Mouse (Mus musculus) midbrain, postnatal 0 days (tissue): Measurements from ENCODE around the gene Nop2. TPM values are rescaled to one million over a fixed set of nuclear protein-coding genes. Genes with fewer than 3 reads are reported as not detected.

Source experiments
- ATAC-seq: fragments of 200-750 bp; cut with Nextera tagmentation; 2 replicates; pipeline ENCODE4 v1.8.0; 2017; ENCODE audit warnings: moderate number of reproducible peaks, mild to moderate bottlenecking, moderate TSS enrichment, moderate library complexity; ENCODE audit not compliant: low FRiP score
- DNase-seq: peaks from one replicate; pipeline ENCODE4 v3.0.0-alpha.2; 2015; ENCODE audit warnings: low spot score
- H3K27ac ChIP-seq: fragments of 300-500 bp; sonication (generic); 2 replicates; pipeline ENCODE4 v1.5.1; 2014; ENCODE audit warnings: low read depth, mild to moderate bottlenecking, low read length, mixed read lengths
- H3K27me3 ChIP-seq: fragments of 300-500 bp; sonication (generic); 2 replicates; pipeline ENCODE4 v1.6.1; 2014; ENCODE audit warnings: low read length, control low read depth, mixed read lengths; ENCODE audit not compliant: insufficient read depth
- H3K36me3 ChIP-seq: fragments of 300-500 bp; sonication (generic); 2 replicates; pipeline ENCODE4 v1.6.1; 2014; ENCODE audit warnings: low read length, control low read depth, mixed read lengths; ENCODE audit not compliant: insufficient read depth
- H3K4me1 ChIP-seq: fragments of 300-500 bp; sonication (generic); 2 replicates; pipeline ENCODE4 v1.6.1; 2014; ENCODE audit warnings: mild to moderate bottlenecking, control low read depth, antibody characterized with exemption, low read length, mixed read lengths; ENCODE audit not compliant: insufficient read depth
- H3K4me2 ChIP-seq: fragments of 300-500 bp; sonication (generic); 2 replicates; pipeline ENCODE4 v1.6.1; 2014; ENCODE audit warnings: low read depth, mild to moderate bottlenecking, low read length, mixed read lengths; ENCODE audit not compliant: poor library complexity, severe bottlenecking
- H3K4me3 ChIP-seq: fragments of 300-500 bp; sonication (generic); 2 replicates; pipeline ENCODE4 v1.5.1; 2014; ENCODE audit warnings: low read depth, mild to moderate bottlenecking, low read length, moderate library complexity
- H3K9ac ChIP-seq: fragments of 300-500 bp; sonication (generic); replicated peaks from 2 replicates; pipeline ENCODE4 v1.6.1; 2014; ENCODE audit warnings: mild to moderate bottlenecking, low read length, moderate library complexity, mixed read lengths; ENCODE audit not compliant: poor library complexity, severe bottlenecking
- H3K9me3 ChIP-seq: fragments of 300-500 bp; sonication (generic); 2 replicates; pipeline ENCODE4 v1.6.1; 2016; ENCODE audit warnings: low read length, control low read depth
- CTCF ChIP-seq: IDR thresholded peaks from 2 replicates; pipeline ENCODE4 v1.5.1; 2016; ENCODE audit warnings: antibody characterized with exemption, mild to moderate bottlenecking
- WGBS: fragments of 180-500 bp; shearing (Covaris S2); extraction: QIAGEN DNeasy Blood & Tissue Kit; methylation state at CpG from one replicate; pipeline ENCODE4 v1.1.7; 2014; 5-methylcytosine and 5-hydroxymethylcytosine counted together
- polyA plus RNA-seq: library from polyadenylated mRNA; unstranded; fragments of >200 nt; fragmentation: Nextera tagmentation; extraction: Ambion mirVana; gene quantifications from 2 replicates; pipeline ENCODE4 v1.2.1, GENCODE M21; 2015
- total RNA-seq: library from RNA; depleted of rRNA; stranded (reverse); fragments of >200 nt; gene quantifications from 2 replicates; pipeline ENCODE4 v1.2.3, GENCODE M21; 2014

Nop2 gene
- total and polyA plus RNA-seq, 2 experiments from 2014 or later = 34.5 to 41.4 TPM

DNA sequence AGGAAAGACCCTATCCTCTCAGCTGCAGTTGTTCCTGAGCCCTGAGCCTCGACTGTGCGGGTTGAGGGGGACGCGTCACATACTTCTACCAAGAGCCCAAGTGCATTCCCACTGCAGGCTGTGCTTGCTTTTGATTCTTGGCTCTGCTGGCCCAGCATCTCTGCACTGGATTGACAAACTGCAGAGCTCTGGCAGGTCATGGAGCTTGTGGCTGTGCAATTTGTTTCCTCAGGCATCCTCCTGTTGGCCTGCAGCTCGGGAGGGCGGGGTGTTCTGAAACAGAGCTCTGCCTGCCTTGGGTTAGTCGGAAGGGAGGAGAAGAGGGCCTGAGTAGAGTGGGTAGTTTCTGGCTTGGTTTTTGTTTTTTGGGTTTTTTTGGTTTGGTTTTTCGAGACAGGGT, 10.7 kb downstream of the Nop2 start:
- 98% methylated on average over 8 of the region's 8 CpGs for WGBS

DNA sequence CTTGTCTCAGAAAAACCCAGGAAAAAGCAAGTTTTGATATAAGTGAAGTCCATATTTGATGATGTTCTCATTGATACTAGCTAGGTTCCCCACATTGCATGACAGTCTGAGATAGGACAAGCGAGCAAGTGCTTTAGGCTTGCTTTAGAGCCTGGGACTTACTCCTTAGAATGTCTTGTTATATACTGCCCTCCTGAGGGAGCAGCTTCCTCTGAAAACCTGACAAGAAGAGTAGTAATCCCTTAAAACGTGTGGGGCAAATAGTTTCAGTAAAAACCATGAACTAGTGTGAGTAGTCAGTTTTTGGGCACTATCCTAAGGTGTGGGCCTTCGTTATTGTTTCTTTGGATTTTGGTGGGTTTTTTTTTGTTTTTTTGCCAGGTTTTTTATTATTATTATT, 11.4 kb downstream of the Nop2 start:
- Histone ChIP-seq H3K9ac (no peak overlapping the region), H3K4me3 (no peak overlapping the region), H3K4me1 (peaks cover 19% of the 10 kb centered on the region; the same call in 1 of the 2 replicates), H3K27ac (no peak overlapping the region), H3K27me3 (no peaks in the 10 kb centered on the region), H3K9me3 (no peaks in the 10 kb centered on the region), H3K36me3 (peaks cover 41% of the 10 kb centered on the region), H3K4me2 (no peak overlapping the region)
- DNase-seq (no peak), ATAC-seq (no peak)
- TF ChIP-seq CTCF = no peak
- WGBS = 80% methylated on average over 3 of the region's 3 CpGs

More for the DNA sequence above, 10.7 kb downstream of the Nop2 start:
- TF ChIP-seq CTCF = no peak
- H3K4me1 ChIP-seq = peaks cover 15% of the 10 kb centered on the region; the same call in 1 of the 2 replicates
- no peak overlapping the region for H3K27ac ChIP-seq
- ATAC-seq (no peak), DNase-seq (no peak)
- no peaks in the 10 kb centered on the region for H3K27me3 ChIP-seq
- H3K4me3 ChIP-seq = no peak overlapping the region
- H3K36me3 ChIP-seq = peaks cover 46% of the 10 kb centered on the region
- no peak overlapping the region for H3K9ac ChIP-seq
- H3K9me3 ChIP-seq = no peaks in the 10 kb centered on the region
- no peak overlapping the region for H3K4me2 ChIP-seq

DNA sequence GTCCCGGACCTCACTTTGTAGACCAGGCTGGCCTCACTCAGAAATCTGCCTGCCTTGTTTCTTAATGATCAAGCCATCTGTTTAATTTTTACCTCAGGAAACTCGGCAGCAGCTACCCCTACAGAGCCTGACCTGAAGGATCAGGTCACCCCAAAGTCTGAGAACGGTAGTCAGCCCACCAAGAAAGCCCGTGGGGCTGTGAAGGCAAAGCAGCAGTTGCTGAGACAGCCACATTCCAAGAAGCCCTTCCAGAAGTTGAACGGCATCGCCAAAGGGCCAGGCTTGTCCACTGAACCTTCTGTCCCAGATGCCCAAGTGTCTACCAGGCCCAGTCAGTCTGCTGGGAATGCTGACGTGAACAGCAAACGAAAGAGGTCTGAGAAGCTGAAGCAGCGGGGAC, 12.2 kb downstream of the Nop2 start:
- H3K36me3 ChIP-seq = peaks cover 35% of the 10 kb centered on the region
- TF ChIP-seq CTCF = no peak
- peaks cover 25% of the 10 kb centered on the region; the same call in 1 of the 2 replicates for H3K4me1 ChIP-seq
- no peak for ATAC-seq
- H3K9ac ChIP-seq = no peak overlapping the region
- no peaks in the 10 kb centered on the region for H3K27me3 ChIP-seq
- no peak overlapping the region for H3K4me2 ChIP-seq
- H3K4me3 ChIP-seq = no peak overlapping the region
- WGBS = 85% methylated on average over 9 of the region's 9 CpGs
- H3K9me3 ChIP-seq = no peaks in the 10 kb centered on the region
- no peak overlapping the region for H3K27ac ChIP-seq
- DNase-seq = no peak

DNA sequence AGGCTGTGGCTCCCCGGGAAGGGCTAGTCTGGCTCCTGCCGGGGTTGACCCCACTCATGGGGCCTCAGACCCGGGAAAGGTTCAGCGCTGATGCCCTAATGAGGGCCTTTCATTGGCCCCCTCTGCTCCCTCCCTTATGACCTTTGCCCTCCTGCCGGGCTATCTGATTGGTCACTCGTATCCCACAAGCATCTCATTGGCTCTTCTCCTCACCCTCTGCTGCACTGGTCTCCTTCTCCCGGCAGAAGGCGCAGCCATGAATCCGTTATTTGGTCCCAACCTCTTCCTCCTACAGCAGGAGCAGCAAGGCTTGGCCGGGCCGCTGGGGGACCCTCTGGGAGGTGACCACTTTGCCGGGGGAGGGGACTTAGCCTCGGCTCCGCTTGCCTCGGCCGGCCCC, 13.3 kb downstream of the Nop2 start, which contains the start of gene Iffo1:
TSS of gene Iffo1 (plus strand) at position 241 of the 400 bp plus-strand sequence.
- peaks cover 25% of the 10 kb centered on the region; the same call in 1 of the 2 replicates for H3K4me1 ChIP-seq
- H3K9ac ChIP-seq = peak within 1 kb of the TSS; percentile 95
- peak within 1 kb of the TSS; percentile 89 for H3K27ac ChIP-seq
- no peaks in the 10 kb centered on the region for H3K9me3 ChIP-seq
- TF ChIP-seq CTCF = peak; percentile 79
- H3K4me3 ChIP-seq = peak within 1 kb of the TSS; percentile 77
- peak; percentile 92 for ATAC-seq
- peak; percentile 97 for DNase-seq
- peaks cover 24% of the 10 kb centered on the region for H3K36me3 ChIP-seq
- peak within 1 kb of the TSS; percentile 98 for H3K4me2 ChIP-seq
- no peaks in the 10 kb centered on the region for H3K27me3 ChIP-seq
- WGBS = 0% methylated on average over 15 of the region's 16 CpGs

- Histone ChIP-seq H3K4me3 (peak overlapping the region; percentile 77), H3K27me3 (no peaks in the 10 kb centered on the region), H3K9ac (peak overlapping the region; percentile 95), H3K4me1 (peaks cover 25% of the 10 kb centered on the region; the same call in 1 of the 2 replicates), H3K4me2 (peak overlapping the region; percentile 98), H3K27ac (peak overlapping the region; percentile 89), H3K9me3 (no peaks in the 10 kb centered on the region), H3K36me3 (peaks cover 19% of the 10 kb centered on the region)
- DNase-seq (peak; percentile 34), ATAC-seq (peak; percentile 76)
- WGBS = 1% methylated on average over 32 of the region's 35 CpGs
- no peak for TF ChIP-seq CTCF
These were observed 13.8 kb downstream of the Nop2 start for GRCm38 (mm10) chr6:125145479-125145951.

- no peak for TF ChIP-seq CTCF
- Histone ChIP-seq H3K4me2 (peak overlapping the region; percentile 98), H3K9me3 (no peaks in the 10 kb centered on the region), H3K4me3 (peak overlapping the region; percentile 77), H3K27me3 (no peaks in the 10 kb centered on the region), H3K36me3 (peaks cover 13% of the 10 kb centered on the region), H3K27ac (peak overlapping the region; percentile 89), H3K9ac (peak overlapping the region; percentile 95), H3K4me1 (peaks cover 25% of the 10 kb centered on the region; the same call in 1 of the 2 replicates)
- 45% methylated on average over 7 of the region's 7 CpGs for WGBS
- DNase-seq = no peak
- no peak for ATAC-seq
These were observed 14.4 kb downstream of the Nop2 start for GRCm38 (mm10) chr6:125146148-125146547.
